Mouse (Mus musculus): ENCODE results near the gene Galnt14.

- TF ChIP-seq GATA1 (IDR thresholded peaks at IDR 0.05; ENCODE audit: low read length) (no peak), TAL1 (IDR thresholded peaks at IDR 0.05; ENCODE audit: low read length) (no peak)
Observed at GRCm38 (mm10) chr17:73626912-73627311, 83.3 kb downstream of the Galnt14 start.
